Mouse (Mus musculus): ENCODE measurements around the gene Asns. TPM values are rescaled to one million over a fixed set of nuclear protein-coding genes. Genes with fewer than 3 reads are reported as not detected.

Asns gene
- 3.5 and 4.7 TPM in 2 replicates for polyA plus RNA-seq (2012)

GRCm38 (mm10) chr6:7692884-7693585 lies at the start of gene Asns:
Gene Asns, minus strand, starts transcription at chr6:7693254.
- Histone ChIP-seq H3K4me1 (ENCODE audit: control insufficient read depth) (peaks cover 91% of the 10 kb centered on the region), H3K36me3 (ENCODE audit: control insufficient read depth) (peaks cover 33% of the 10 kb centered on the region), H3K4me3 (replicated peaks) (peak within 1 kb of the TSS; percentile 95), H3K9me3 (ENCODE audit: control insufficient read depth, low read length) (no peaks in the 10 kb centered on the region), H3K27me3 (ENCODE audit: control insufficient read depth) (no peaks in the 10 kb centered on the region)
- no peak for TF ChIP-seq TAL1 (IDR thresholded peaks at IDR 0.05; ENCODE audit: low read length)
- no peak for TF ChIP-seq GATA1 (IDR thresholded peaks at IDR 0.05; ENCODE audit: low read length)

GRCm38 (mm10) chr6:7741721-7742120 lies 48.7 kb upstream of the Asns start:
- Histone ChIP-seq H3K9me3 (ENCODE audit: control insufficient read depth, low read length) (no peaks in the 10 kb centered on the region), H3K4me3 (replicated peaks) (no peak overlapping the region), H3K4me1 (ENCODE audit: control insufficient read depth) (peaks cover 5% of the 10 kb centered on the region), H3K36me3 (ENCODE audit: control insufficient read depth) (no peaks in the 10 kb centered on the region), H3K27me3 (ENCODE audit: control insufficient read depth) (no peaks in the 10 kb centered on the region)
- TF ChIP-seq GATA1 (IDR thresholded peaks at IDR 0.05; ENCODE audit: low read length), result no peak
- TF ChIP-seq TAL1 (IDR thresholded peaks at IDR 0.05; ENCODE audit: low read length), result no peak

- no peak for TF ChIP-seq TAL1 (IDR thresholded peaks at IDR 0.05; ENCODE audit: low read length)
- TF ChIP-seq GATA1 (IDR thresholded peaks at IDR 0.05; ENCODE audit: low read length), result no peak
- H3K9me3 ChIP-seq (ENCODE audit: control insufficient read depth, low read length), result no peaks in the 10 kb centered on the region
- H3K4me1 ChIP-seq (ENCODE audit: control insufficient read depth), result peaks cover 11% of the 10 kb centered on the region
- no peaks in the 10 kb centered on the region for H3K27me3 ChIP-seq (ENCODE audit: control insufficient read depth)
- H3K36me3 ChIP-seq (ENCODE audit: control insufficient read depth), result no peaks in the 10 kb centered on the region
- H3K4me3 ChIP-seq (replicated peaks), result no peak overlapping the region
Measured at GRCm38 (mm10) chr6:7737842-7738241, 44.8 kb upstream of the Asns start.

- Histone ChIP-seq H3K9me3 (ENCODE audit: control insufficient read depth, low read length) (peaks cover 5% of the 10 kb centered on the region; the same call in 1 of the 2 replicates), H3K36me3 (ENCODE audit: control insufficient read depth) (no peaks in the 10 kb centered on the region), H3K4me3 (replicated peaks) (no peak overlapping the region), H3K4me1 (ENCODE audit: control insufficient read depth) (peaks cover 23% of the 10 kb centered on the region), H3K27me3 (ENCODE audit: control insufficient read depth) (no peaks in the 10 kb centered on the region)
- TF ChIP-seq GATA1 (IDR thresholded peaks at IDR 0.05; ENCODE audit: low read length) (no peak), TAL1 (IDR thresholded peaks at IDR 0.05; ENCODE audit: low read length) (no peak)
Measured at GRCm38 (mm10) chr6:7732754-7733708, 40.0 kb upstream of the Asns start.

GRCm38 (mm10) chr6:7732097-7732496 lies 39.0 kb upstream of the Asns start:
- Histone ChIP-seq H3K36me3 (ENCODE audit: control insufficient read depth) (no peaks in the 10 kb centered on the region), H3K27me3 (ENCODE audit: control insufficient read depth) (no peaks in the 10 kb centered on the region), H3K9me3 (ENCODE audit: control insufficient read depth, low read length) (peaks cover 6% of the 10 kb centered on the region; the same call in 1 of the 2 replicates), H3K4me1 (ENCODE audit: control insufficient read depth) (peaks cover 23% of the 10 kb centered on the region), H3K4me3 (replicated peaks) (no peak overlapping the region)
- TF ChIP-seq GATA1 (IDR thresholded peaks at IDR 0.05; ENCODE audit: low read length), result no peak
- no peak for TF ChIP-seq TAL1 (IDR thresholded peaks at IDR 0.05; ENCODE audit: low read length)

- H3K4me1 ChIP-seq (ENCODE audit: control insufficient read depth), result peaks cover 19% of the 10 kb centered on the region
- H3K4me3 ChIP-seq (replicated peaks), result no peak overlapping the region
- no peaks in the 10 kb centered on the region for H3K36me3 ChIP-seq (ENCODE audit: control insufficient read depth)
- H3K27me3 ChIP-seq (ENCODE audit: control insufficient read depth), result no peaks in the 10 kb centered on the region
- TF ChIP-seq TAL1 (IDR thresholded peaks at IDR 0.05; ENCODE audit: low read length), result no peak
- no peak for TF ChIP-seq GATA1 (IDR thresholded peaks at IDR 0.05; ENCODE audit: low read length)
- H3K9me3 ChIP-seq (ENCODE audit: control insufficient read depth, low read length), result peaks cover 6% of the 10 kb centered on the region; the same call in 1 of the 2 replicates
Measured at GRCm38 (mm10) chr6:7729128-7729527, 36.1 kb upstream of the Asns start.

GRCm38 (mm10) chr6:7728241-7728640 lies 35.2 kb upstream of the Asns start:
- H3K4me3 ChIP-seq (replicated peaks), result no peak overlapping the region
- no peak for TF ChIP-seq TAL1 (IDR thresholded peaks at IDR 0.05; ENCODE audit: low read length)
- TF ChIP-seq GATA1 (IDR thresholded peaks at IDR 0.05; ENCODE audit: low read length), result no peak

GRCm38 (mm10) chr6:7716236-7716635 lies 23.2 kb upstream of the Asns start:
- Histone ChIP-seq H3K27me3 (ENCODE audit: control insufficient read depth) (no peaks in the 10 kb centered on the region), H3K4me1 (ENCODE audit: control insufficient read depth) (peaks cover 18% of the 10 kb centered on the region), H3K9me3 (ENCODE audit: control insufficient read depth, low read length) (peaks cover 3% of the 10 kb centered on the region; the same call in 1 of the 2 replicates), H3K36me3 (ENCODE audit: control insufficient read depth) (no peaks in the 10 kb centered on the region), H3K4me3 (replicated peaks) (no peak overlapping the region)
- TF ChIP-seq GATA1 (IDR thresholded peaks at IDR 0.05; ENCODE audit: low read length) (no peak), TAL1 (IDR thresholded peaks at IDR 0.05; ENCODE audit: low read length) (no peak)

More at GRCm38 (mm10) chr6:7728241-7728640, 35.2 kb upstream of the Asns start:
- no peaks in the 10 kb centered on the region for H3K36me3 ChIP-seq (ENCODE audit: control insufficient read depth)
- peaks cover 14% of the 10 kb centered on the region for H3K4me1 ChIP-seq (ENCODE audit: control insufficient read depth)
- H3K9me3 ChIP-seq (ENCODE audit: control insufficient read depth, low read length), result peaks cover 6% of the 10 kb centered on the region; the same call in 1 of the 2 replicates
- no peaks in the 10 kb centered on the region for H3K27me3 ChIP-seq (ENCODE audit: control insufficient read depth)

- H3K4me1 ChIP-seq (ENCODE audit: control insufficient read depth), result peaks cover 18% of the 10 kb centered on the region
- peaks cover 3% of the 10 kb centered on the region; the same call in 1 of the 2 replicates for H3K9me3 ChIP-seq (ENCODE audit: control insufficient read depth, low read length)
- H3K4me3 ChIP-seq (replicated peaks), result no peak overlapping the region
- TF ChIP-seq TAL1 (IDR thresholded peaks at IDR 0.05; ENCODE audit: low read length) (no peak), GATA1 (IDR thresholded peaks at IDR 0.05; ENCODE audit: low read length) (no peak)
- H3K36me3 ChIP-seq (ENCODE audit: control insufficient read depth), result no peaks in the 10 kb centered on the region
- no peaks in the 10 kb centered on the region for H3K27me3 ChIP-seq (ENCODE audit: control insufficient read depth)
Measured at GRCm38 (mm10) chr6:7714230-7714629, 21.2 kb upstream of the Asns start.

All from erythroblast, embryonic 14.5 days (primary cell).